Mouse (Mus musculus): ENCODE data around the gene Avpr1b. TPM values are rescaled to one million over a fixed set of nuclear protein-coding genes. Genes with fewer than 3 reads are reported as not detected.

Gene Avpr1b
- total RNA-seq (2014; fragmentation: Nextera tagmentation) (not detected in 2 replicates), total RNA-seq (2017) (0.17 and 0.33 TPM in 2 replicates), polyA plus RNA-seq (2012) (not detected in 2 replicates)

GRCm38 (mm10) chr1:131598905-131599304 lies at the start of gene Avpr1b:
TSS of gene Avpr1b (plus strand) at chr1:131599239.
- ATAC-seq (ENCODE audit: extremely low read depth, insufficient number of reproducible peaks, low FRiP score, poor library complexity, severe bottlenecking) (no peak), DNase-seq (ENCODE audit: low spot score) (no peak)
- Histone ChIP-seq H3K9me3 (replicated peaks) (no peaks in the 10 kb centered on the region), H3K36me3 (replicated peaks) (no peaks in the 10 kb centered on the region), H3K27me3 (ENCODE audit: insufficient read depth, low read length) (peaks cover 77% of the 10 kb centered on the region), H3K4me1 (ENCODE audit: insufficient read depth, low read depth, low read length) (peaks cover 19% of the 10 kb centered on the region), H3K4me3 (ENCODE audit: low read depth, low read length) (no peak within 1 kb of the TSS)
- TF ChIP-seq POLR2AphosphoS5 (IDR thresholded peaks at IDR 0.05; ENCODE audit: insufficient replicate concordance, low read depth, low read length), result no peak
- no peak for TF ChIP-seq GATA2 (IDR thresholded peaks at IDR 0.05; ENCODE audit: borderline replicate concordance, low read depth, low read length)
- no peak for TF ChIP-seq CTCF (IDR thresholded peaks at IDR 0.05; ENCODE audit: low read depth, low read length)
- no peak for TF ChIP-seq TAL1 (conservative IDR thresholded peaks at IDR 0.05; ENCODE audit: low read depth, low read length)
- TF ChIP-seq GATA1 (IDR thresholded peaks at IDR 0.05; ENCODE audit: borderline replicate concordance, low read length), result no peak

GRCm38 (mm10) chr1:131551956-131552355 lies 47.1 kb upstream of the Avpr1b start:
- Histone ChIP-seq H3K9me3 (replicated peaks) (no peaks in the 10 kb centered on the region), H3K27me3 (ENCODE audit: insufficient read depth, low read length) (peaks cover 10% of the 10 kb centered on the region), H3K4me1 (ENCODE audit: insufficient read depth, low read depth, low read length) (peaks cover 23% of the 10 kb centered on the region), H3K4me3 (ENCODE audit: low read depth, low read length) (no peak overlapping the region), H3K36me3 (replicated peaks) (no peaks in the 10 kb centered on the region)
- DNase-seq (ENCODE audit: low spot score) (no peak), ATAC-seq (ENCODE audit: extremely low read depth, insufficient number of reproducible peaks, low FRiP score, poor library complexity, severe bottlenecking) (no peak)
- no peak for TF ChIP-seq POLR2AphosphoS5 (IDR thresholded peaks at IDR 0.05; ENCODE audit: insufficient replicate concordance, low read depth, low read length)

- DNase-seq (ENCODE audit: low spot score), result no peak
- H3K4me3 ChIP-seq (ENCODE audit: low read depth, low read length), result no peak overlapping the region
- no peaks in the 10 kb centered on the region for H3K9me3 ChIP-seq (replicated peaks)
- peaks cover 10% of the 10 kb centered on the region for H3K27me3 ChIP-seq (ENCODE audit: insufficient read depth, low read length)
- no peaks in the 10 kb centered on the region for H3K36me3 ChIP-seq (replicated peaks)
- ATAC-seq (ENCODE audit: extremely low read depth, insufficient number of reproducible peaks, low FRiP score, poor library complexity, severe bottlenecking), result no peak
- H3K4me1 ChIP-seq (ENCODE audit: insufficient read depth, low read depth, low read length), result peaks cover 20% of the 10 kb centered on the region
- TF ChIP-seq POLR2AphosphoS5 (IDR thresholded peaks at IDR 0.05; ENCODE audit: insufficient replicate concordance, low read depth, low read length), result no peak
Observed at GRCm38 (mm10) chr1:131553428-131553827, 45.6 kb upstream of the Avpr1b start.

GRCm38 (mm10) chr1:131555042-131555812 lies 43.8 kb upstream of the Avpr1b start:
- peaks cover 19% of the 10 kb centered on the region for H3K4me1 ChIP-seq (ENCODE audit: insufficient read depth, low read depth, low read length)
- peaks cover 10% of the 10 kb centered on the region for H3K27me3 ChIP-seq (ENCODE audit: insufficient read depth, low read length)
- TF ChIP-seq GATA1 (IDR thresholded peaks at IDR 0.05; ENCODE audit: borderline replicate concordance, low read length) (no peak), CTCF (IDR thresholded peaks at IDR 0.05; ENCODE audit: low read depth, low read length) (peak; percentile 58)
- ATAC-seq (ENCODE audit: extremely low read depth, insufficient number of reproducible peaks, low FRiP score, poor library complexity, severe bottlenecking), result peak; percentile 95
- H3K4me3 ChIP-seq (ENCODE audit: low read depth, low read length), result no peak overlapping the region
- no peaks in the 10 kb centered on the region for H3K36me3 ChIP-seq (replicated peaks)
- peak; percentile 73 for DNase-seq (ENCODE audit: low spot score)
- no peaks in the 10 kb centered on the region for H3K9me3 ChIP-seq (replicated peaks)

- no peak for DNase-seq (ENCODE audit: low spot score)
- Histone ChIP-seq H3K4me1 (ENCODE audit: insufficient read depth, low read depth, low read length) (peaks cover 38% of the 10 kb centered on the region), H3K36me3 (replicated peaks) (no peaks in the 10 kb centered on the region), H3K9me3 (replicated peaks) (no peaks in the 10 kb centered on the region), H3K27me3 (ENCODE audit: insufficient read depth, low read length) (no peaks in the 10 kb centered on the region), H3K4me3 (ENCODE audit: low read depth, low read length) (no peak overlapping the region)
- no peak for ATAC-seq (ENCODE audit: extremely low read depth, insufficient number of reproducible peaks, low FRiP score, poor library complexity, severe bottlenecking)
- no peak for TF ChIP-seq GATA1 (IDR thresholded peaks at IDR 0.05; ENCODE audit: borderline replicate concordance, low read length)
- TF ChIP-seq GATA2 (IDR thresholded peaks at IDR 0.05; ENCODE audit: borderline replicate concordance, low read depth, low read length), result no peak
- no peak for TF ChIP-seq CTCF (IDR thresholded peaks at IDR 0.05; ENCODE audit: low read depth, low read length)
- TF ChIP-seq TAL1 (conservative IDR thresholded peaks at IDR 0.05; ENCODE audit: low read depth, low read length), result no peak
- no peak for TF ChIP-seq POLR2AphosphoS5 (IDR thresholded peaks at IDR 0.05; ENCODE audit: insufficient replicate concordance, low read depth, low read length)
Observed at GRCm38 (mm10) chr1:131560500-131560899, 38.5 kb upstream of the Avpr1b start.

GRCm38 (mm10) chr1:131562081-131562480 lies 37.0 kb upstream of the Avpr1b start:
- no peaks in the 10 kb centered on the region for H3K9me3 ChIP-seq (replicated peaks)

More at GRCm38 (mm10) chr1:131562081-131562480, 37.0 kb upstream of the Avpr1b start:
- H3K27me3 ChIP-seq (ENCODE audit: insufficient read depth, low read length), result no peaks in the 10 kb centered on the region
- peaks cover 44% of the 10 kb centered on the region for H3K4me1 ChIP-seq (ENCODE audit: insufficient read depth, low read depth, low read length)
- DNase-seq (ENCODE audit: low spot score), result no peak
- TF ChIP-seq TAL1 (conservative IDR thresholded peaks at IDR 0.05; ENCODE audit: low read depth, low read length) (no peak), POLR2AphosphoS5 (IDR thresholded peaks at IDR 0.05; ENCODE audit: insufficient replicate concordance, low read depth, low read length) (no peak), GATA2 (IDR thresholded peaks at IDR 0.05; ENCODE audit: borderline replicate concordance, low read depth, low read length) (no peak), CTCF (IDR thresholded peaks at IDR 0.05; ENCODE audit: low read depth, low read length) (no peak), GATA1 (IDR thresholded peaks at IDR 0.05; ENCODE audit: borderline replicate concordance, low read length) (no peak)
- no peaks in the 10 kb centered on the region for H3K36me3 ChIP-seq (replicated peaks)
- H3K4me3 ChIP-seq (ENCODE audit: low read depth, low read length), result no peak overlapping the region
- ATAC-seq (ENCODE audit: extremely low read depth, insufficient number of reproducible peaks, low FRiP score, poor library complexity, severe bottlenecking), result no peak
